ENCODE assay signal across 8 mouse cellular contexts in genomic region chr17:10319431-10319684, GRCm38 (mm10). TPM values are rescaled to one million over a fixed set of nuclear protein-coding genes. Genes with fewer than 3 reads are reported as not detected.
DNase-seq lines count a peak whose midpoint lies in the region; ATAC-seq and TF ChIP-seq lines count a peak whose summit lies in the region.

No protein-coding gene starts in this region.

- no peak for DNase-seq in kidney, adult 9 months
- DNase-seq in hindbrain, embryonic 10.5 days (ENCODE audit: low spot score), result no peak
- DNase-seq in gastrocnemius, postnatal 25 days, result no peak
- no peak for DNase-seq in spleen, adult 12 weeks (ENCODE audit: low spot score)
- DNase-seq in layer of hippocampus, adult 18-20 months (ENCODE audit: low spot score in 2 of 2), result no peak

- TF ChIP-seq POLR2A in bone marrow macrophage, adult 2 months (IDR thresholded peaks at IDR 0.05; ENCODE audit: borderline replicate concordance, low read depth, low read length), result no peak

- no peak for TF ChIP-seq CTCF in bone marrow macrophage, adult 2 months (IDR thresholded peaks at IDR 0.05; ENCODE audit: low read depth, low read length)

- 0% methylated on average over 26 of the region's 46 CpGs for WGBS in kidney, embryonic 14.5 days
- WGBS in hindbrain, embryonic 10.5 days, result 7% methylated on average over 46 of the region's 46 CpGs
- no CpG with 5 or more reads among the region's 46 CpGs for WGBS in midbrain, embryonic 12.5 days

- H3K27ac ChIP-seq in kidney, embryonic 14.5 days (ENCODE audit: low read depth, low read length), result peak overlapping the region; percentile 97
- peak overlapping the region; percentile 97 for H3K27ac ChIP-seq in bone marrow macrophage, adult 2 months (ENCODE audit: insufficient read depth, low read depth, low read length)
- peak overlapping the region; percentile 100 for H3K27ac ChIP-seq in hindbrain, embryonic 10.5 days
- H3K27ac ChIP-seq in midbrain, embryonic 12.5 days (replicated peaks), result peak overlapping the region; percentile 99

- peak overlapping the region; percentile 61; the same call in 1 of the 2 replicates for H3K4me2 ChIP-seq in kidney, embryonic 14.5 days (replicated peaks; ENCODE audit: low read depth, low read length)
- H3K4me2 ChIP-seq in midbrain, embryonic 12.5 days (replicated peaks), result peak overlapping the region; percentile 52

- peak overlapping the region; percentile 70 for H3K4me3 ChIP-seq in kidney, embryonic 14.5 days (ENCODE audit: low read length)
- H3K4me3 ChIP-seq in bone marrow macrophage, adult 2 months (ENCODE audit: insufficient read depth, low read length), result peak overlapping the region; percentile 98
- peak overlapping the region; percentile 93 for H3K4me3 ChIP-seq in hindbrain, embryonic 10.5 days
- H3K4me3 ChIP-seq in midbrain, embryonic 12.5 days, result peak overlapping the region; percentile 95

- peak overlapping the region; percentile 98 for H3K9ac ChIP-seq in kidney, embryonic 14.5 days (ENCODE audit: low read depth, low read length)
- peak overlapping the region; percentile 99 for H3K9ac ChIP-seq in midbrain, embryonic 12.5 days (replicated peaks)

- H3K4me1 ChIP-seq in kidney, embryonic 14.5 days (ENCODE audit: control insufficient read depth, insufficient read depth, low read length), result peaks cover 26% of the 10 kb centered on the region; the same call in 1 of the 2 replicates
- peaks cover 14% of the 10 kb centered on the region for H3K4me1 ChIP-seq in bone marrow macrophage, adult 2 months (ENCODE audit: control insufficient read depth, insufficient read depth, low read length)
- peaks cover 25% of the 10 kb centered on the region for H3K4me1 ChIP-seq in hindbrain, embryonic 10.5 days (replicated peaks)
- H3K4me1 ChIP-seq in midbrain, embryonic 12.5 days, result peaks cover 22% of the 10 kb centered on the region

- ATAC-seq in kidney, embryonic 14.5 days (ENCODE audit: low FRiP score, low TSS enrichment), result no peak; the same call in 1 of the 2 replicates
- ATAC-seq in midbrain, embryonic 12.5 days (ENCODE audit: low FRiP score, low read depth), result no peak; the same call in 1 of the 2 replicates

- H3K27me3 ChIP-seq in kidney, embryonic 14.5 days (ENCODE audit: control insufficient read depth, insufficient read depth, low read length), result no peaks in the 10 kb centered on the region
- no peaks in the 10 kb centered on the region for H3K27me3 ChIP-seq in hindbrain, embryonic 10.5 days (ENCODE audit: insufficient read depth, poor library complexity, severe bottlenecking)
- no peaks in the 10 kb centered on the region for H3K27me3 ChIP-seq in midbrain, embryonic 12.5 days

- H3K36me3 ChIP-seq in kidney, embryonic 14.5 days (ENCODE audit: control insufficient read depth, insufficient read depth, low read length), result no peaks in the 10 kb centered on the region
- no peaks in the 10 kb centered on the region for H3K36me3 ChIP-seq in hindbrain, embryonic 10.5 days
- no peaks in the 10 kb centered on the region for H3K36me3 ChIP-seq in midbrain, embryonic 12.5 days

- H3K9me3 ChIP-seq in kidney, embryonic 14.5 days (ENCODE audit: control insufficient read depth, low read length), result no peaks in the 10 kb centered on the region
- no peaks in the 10 kb centered on the region for H3K9me3 ChIP-seq in hindbrain, embryonic 10.5 days
- no peaks in the 10 kb centered on the region for H3K9me3 ChIP-seq in midbrain, embryonic 12.5 days

RNA-seq across cellular contexts. Expression of gene Qk, which starts 0.3 kb away (rescaled TPM):
- polyA plus RNA-seq in kidney, embryonic 14.5 days (2014; fragmentation: Nextera tagmentation; extraction: Ambion mirVana), result 43.7 and 49.3 TPM in 2 replicates
- 185 and 255 TPM in 2 replicates for polyA plus RNA-seq in bone marrow macrophage, adult 2 months (2012; ENCODE audit: insufficient read depth, insufficient read length, missing spikeins)
- 34.6 and 41.4 TPM in 2 replicates for polyA plus RNA-seq in hindbrain, embryonic 10.5 days (2016; fragmentation: Nextera tagmentation; extraction: Ambion mirVana)
- polyA plus RNA-seq in midbrain, embryonic 12.5 days (2016; fragmentation: Nextera tagmentation; extraction: Ambion mirVana), result 44.7 and 45.9 TPM in 2 replicates
- 100 to 1,000 TPM; 235 to 264 TPM for total RNA-seq in gastrocnemius, postnatal 25 days (2021)
- 100 to 1,000 TPM; 352 to 400 TPM for total RNA-seq in layer of hippocampus, adult 18-20 months (2021)
